Mouse (Mus musculus): ENCODE measurements around the gene Bhmt2.

The Bhmt2 gene

DNA sequence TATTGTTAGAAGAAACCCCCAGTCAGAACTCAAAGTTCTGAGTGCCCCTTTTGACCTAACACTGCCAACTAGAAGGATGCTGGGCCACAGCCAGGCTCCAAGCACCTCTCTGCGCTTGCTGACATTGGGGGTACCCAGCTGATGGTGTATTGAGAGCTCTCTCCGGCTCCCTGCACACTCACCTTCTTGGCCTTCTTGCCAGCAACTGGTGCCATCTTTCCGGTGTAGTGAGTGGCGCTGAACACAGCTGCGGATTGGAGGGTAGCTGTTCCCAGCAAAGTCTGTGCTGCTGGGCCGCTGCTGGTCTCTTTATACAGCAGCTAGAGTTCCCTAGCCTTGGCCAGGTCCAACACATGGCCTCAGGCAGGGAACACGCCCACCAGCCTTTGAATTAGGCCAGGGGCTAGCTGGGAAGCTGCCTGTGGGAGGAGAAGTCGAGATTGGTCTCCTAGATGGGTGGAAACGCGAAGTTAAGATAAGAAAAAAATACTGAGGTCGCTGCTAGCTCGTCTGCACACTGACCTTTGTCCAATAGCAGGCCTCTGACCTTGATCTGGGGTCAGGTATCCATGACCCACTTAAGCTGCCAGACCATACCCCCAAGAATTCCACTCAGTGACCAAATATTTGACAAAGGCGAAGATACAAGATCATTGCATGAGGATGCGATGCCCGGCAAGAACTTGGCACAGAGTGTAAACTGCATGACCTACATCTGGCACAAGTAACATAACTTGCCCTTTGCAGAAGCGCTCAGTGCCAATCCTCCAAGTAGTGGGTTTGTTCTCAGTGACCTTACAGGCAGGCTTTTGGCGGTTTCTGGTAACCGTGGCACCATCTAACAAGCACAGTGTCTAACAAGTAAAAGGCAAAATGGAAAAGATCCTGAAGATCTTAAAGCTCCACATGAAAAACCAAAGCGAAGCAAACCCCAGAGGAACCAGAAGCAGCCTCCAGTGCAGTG is 36.5 kb downstream of the Bhmt2 start, which contains the start of gene Bhmt:
Gene Bhmt (minus strand): TSS at position 680 of the 964 bp plus-strand sequence.
- no peak for DNase-seq

DNA sequence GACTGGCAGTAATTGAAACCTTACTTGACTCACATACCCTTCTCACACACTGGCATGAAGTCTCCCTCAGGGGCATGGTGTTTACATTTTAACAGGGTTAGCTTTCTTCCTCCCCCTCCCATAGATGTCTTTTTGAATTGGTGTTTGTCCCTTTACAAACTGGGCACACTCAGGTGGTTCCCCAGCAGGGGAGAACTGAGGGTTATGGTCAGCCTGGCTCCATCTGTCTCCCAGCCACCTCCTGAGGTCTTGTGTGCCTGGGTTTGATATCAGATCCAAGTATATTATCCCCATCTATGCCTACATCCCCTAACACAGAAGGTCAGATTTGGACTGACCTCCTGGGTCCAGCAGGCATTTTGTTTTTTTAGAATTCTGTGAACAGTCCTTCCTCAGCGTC is 37.5 kb downstream of the Bhmt2 start:
- DNase-seq, result no peak

DNA sequence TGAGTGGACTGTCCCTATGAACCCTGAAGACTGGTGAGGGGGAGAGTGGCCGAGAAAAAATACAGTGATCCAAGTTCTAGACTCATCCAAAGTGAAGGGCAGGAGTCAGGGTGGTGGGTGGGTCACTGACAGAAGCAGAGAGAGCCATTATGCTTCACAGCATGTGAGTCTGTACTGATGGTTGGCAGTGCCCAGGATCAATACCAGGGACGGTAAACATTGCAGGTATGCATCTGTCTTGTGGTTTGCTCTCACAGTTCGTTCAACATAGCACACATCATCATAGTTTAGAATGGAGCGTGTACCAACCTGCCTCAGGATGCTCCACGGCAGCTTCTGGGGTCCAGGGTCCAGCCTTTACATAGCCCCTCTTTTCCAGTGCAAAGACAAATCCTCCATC is 41.2 kb downstream of the Bhmt2 start:
- DNase-seq, result no peak

DNA sequence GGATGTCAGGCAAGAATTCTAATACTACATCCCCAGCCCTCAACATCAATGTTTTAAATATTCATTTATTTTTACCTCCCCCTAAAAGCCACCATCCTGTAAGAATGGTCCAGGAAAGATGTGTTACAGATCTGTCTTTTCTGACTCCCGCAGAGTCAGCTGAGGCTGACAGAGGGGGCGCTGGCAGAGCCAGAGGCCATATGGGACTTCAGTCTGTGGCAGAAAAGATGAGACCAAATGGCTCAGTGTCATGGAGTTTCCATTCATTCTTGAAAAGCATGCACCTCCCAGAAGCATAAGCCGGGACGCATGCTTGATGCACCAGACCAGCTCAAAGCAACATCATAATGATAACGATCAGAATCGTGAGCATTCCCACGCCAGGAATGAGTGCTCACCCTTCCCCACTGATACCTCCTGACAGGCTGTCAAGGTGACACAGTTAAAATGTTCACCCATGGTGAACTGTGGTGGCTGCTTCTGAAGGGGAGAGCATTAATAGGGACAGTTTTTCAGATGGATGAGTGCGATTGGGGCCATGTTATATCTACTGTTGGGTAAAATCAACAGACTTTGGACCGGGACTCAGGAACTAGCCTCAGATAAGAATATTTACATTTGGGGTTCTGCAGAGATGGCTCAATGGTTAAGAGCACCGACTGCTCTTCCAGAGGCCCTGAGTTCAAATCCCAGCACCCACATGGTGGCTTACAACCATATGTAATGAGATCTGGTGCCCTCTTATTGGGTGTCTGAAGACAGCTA is 43.0 kb downstream of the Bhmt2 start:
- DNase-seq, result no peak

DNA sequence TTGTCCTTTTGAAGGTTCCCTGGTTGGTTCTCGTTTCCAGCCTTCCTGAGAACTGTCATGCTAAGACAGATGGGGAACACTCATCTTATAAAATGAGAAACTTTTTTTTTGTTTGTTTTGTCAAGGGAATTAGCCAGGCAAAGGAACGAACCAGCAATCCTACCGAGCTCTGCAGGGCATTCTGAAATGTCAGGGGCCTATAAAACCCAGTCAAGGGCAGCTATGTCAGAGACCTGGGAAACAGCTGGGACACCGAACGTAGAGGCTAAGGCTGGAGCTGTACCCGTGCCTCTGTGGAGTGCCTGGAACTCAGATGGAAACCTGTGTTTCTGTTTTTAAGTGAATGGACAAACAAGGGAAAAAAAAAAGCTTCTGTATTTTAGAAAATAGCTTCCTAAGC is 45.2 kb downstream of the Bhmt2 start:
- DNase-seq, result no peak

DNA sequence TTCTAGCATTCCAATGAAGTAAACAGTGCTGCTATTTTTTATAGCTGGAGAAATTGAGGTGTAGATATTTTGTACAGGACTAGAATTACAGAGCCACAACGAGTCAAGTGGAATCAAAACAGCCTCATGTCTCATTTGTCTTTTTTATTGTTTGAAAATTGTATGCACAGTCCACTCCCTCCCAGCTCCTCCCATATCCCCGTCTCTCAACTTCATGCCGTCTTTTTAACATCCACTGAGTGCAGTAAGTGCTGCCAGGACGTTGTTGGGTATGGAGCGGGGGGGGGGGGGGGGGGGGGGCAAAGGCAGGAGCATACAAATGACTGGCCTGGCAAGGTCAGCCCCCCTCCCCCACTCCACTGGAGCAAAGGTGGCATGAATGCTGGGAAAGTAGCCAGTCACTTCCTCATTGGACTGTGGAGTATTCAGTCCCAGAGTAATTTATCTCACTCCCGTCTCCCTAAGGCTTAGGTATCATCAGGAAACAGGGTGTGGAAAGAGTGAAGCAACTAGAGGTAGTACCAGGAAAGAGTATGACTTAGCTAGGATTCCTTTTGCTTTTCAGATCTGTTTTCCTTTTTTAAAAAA is 59.6 kb downstream of the Bhmt2 start:
- no peak for DNase-seq

DNA sequence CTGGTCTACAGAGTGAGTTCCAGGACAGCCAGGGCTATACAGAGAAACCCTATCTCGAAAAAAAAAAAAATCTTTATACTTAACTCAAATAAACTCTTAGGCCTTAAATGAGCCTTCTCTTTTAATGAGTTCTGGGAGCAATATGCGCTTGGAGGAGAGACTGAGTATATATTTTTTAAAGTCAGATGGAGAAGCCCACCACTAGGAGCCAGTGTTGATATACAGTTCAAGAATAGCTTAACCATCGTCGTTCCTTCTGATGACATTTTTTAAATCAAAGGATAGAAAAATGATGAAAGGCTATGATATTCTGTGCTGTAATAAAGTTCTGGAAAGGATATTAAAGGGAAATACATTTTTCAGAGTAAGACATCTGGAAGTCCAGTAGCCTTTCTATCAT is 60.3 kb downstream of the Bhmt2 start:
- no peak for DNase-seq

DNA sequence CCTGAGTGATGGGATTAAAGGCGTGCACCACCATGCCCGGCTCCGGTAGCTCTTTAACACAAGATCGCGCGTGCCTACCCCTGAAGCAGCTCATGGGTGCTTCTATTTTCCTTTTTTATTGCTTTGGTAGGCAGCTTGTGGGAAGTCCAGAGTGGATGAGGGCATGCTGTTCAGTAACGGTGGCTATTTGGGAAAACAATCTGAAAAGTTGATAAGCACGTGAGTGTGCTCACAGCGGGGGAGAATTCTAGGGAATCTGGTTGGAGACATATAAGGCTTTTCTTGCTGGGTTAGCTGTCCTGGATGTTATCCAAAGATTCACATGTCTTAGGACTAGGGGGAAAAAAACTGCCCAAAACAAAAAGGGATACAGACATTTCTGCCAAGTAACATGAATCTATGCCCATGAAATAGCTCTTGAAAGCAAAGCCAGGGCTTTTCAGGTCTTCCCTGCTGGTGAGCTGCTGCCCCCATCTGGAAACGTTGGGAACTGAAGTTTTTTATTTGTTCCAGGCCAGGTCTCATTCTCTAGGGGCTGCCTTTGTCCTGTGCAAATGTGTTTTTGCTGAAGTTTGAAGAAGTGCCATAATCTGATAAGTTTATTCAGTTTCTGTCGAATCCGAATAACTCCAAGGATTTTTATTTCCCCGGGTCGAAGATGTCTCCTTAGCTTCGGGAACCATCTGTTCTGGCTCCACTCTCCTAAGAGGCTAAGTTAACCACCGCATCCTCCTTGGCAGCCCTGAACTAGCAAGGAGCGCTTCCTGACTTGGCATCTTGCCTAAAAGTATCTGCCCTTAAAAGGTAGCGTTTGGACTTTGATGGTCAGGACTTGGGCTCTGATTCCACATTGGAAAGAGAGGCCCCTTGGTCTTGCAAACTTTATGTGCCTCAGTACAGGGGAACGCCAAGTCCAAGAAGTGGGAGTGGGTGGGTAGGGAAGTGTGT is 61.2 kb downstream of the Bhmt2 start:
- DNase-seq, result peak in 1 of 2 experiments; percentile 12

DNA sequence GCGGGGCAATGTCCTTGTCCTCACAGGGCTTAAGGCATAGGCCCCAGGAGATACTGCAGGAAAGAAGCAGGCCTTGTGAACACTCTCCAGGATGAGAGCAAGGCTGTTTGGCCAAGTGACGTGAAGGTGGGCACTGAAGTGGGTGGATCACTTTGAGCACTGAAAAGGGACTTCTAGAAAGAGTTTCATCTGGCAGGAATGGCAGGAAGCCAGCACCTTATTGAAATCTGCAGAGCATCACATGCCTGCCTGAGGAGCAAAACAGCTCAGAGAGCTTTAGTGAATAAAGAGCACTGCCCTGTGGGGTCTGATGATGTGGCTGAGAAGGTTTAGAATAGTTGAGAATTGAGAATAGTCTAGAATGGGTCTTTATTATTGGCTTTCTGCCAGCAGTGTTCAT is 65.6 kb downstream of the Bhmt2 start:
- DNase-seq, result no peak

DNA sequence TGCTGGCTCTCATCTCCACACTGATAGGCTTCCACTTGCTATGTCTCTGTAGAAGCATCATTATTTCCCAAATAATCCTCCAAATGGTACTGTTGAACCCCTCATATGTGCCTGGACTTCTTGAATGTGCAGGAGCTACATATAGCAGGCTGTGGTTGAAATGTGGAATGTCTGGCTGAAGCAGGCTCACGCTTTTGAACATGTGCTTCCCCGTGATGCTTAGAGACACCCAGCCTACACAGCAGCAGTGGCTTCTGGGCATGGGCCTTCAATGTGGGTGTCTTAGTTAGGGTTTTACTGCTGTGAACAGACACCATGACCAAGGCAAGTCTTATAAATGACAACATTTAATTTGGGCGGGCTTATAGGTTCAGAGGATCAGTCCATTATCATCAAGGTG is 66.4 kb downstream of the Bhmt2 start:
- DNase-seq, result no peak

DNA sequence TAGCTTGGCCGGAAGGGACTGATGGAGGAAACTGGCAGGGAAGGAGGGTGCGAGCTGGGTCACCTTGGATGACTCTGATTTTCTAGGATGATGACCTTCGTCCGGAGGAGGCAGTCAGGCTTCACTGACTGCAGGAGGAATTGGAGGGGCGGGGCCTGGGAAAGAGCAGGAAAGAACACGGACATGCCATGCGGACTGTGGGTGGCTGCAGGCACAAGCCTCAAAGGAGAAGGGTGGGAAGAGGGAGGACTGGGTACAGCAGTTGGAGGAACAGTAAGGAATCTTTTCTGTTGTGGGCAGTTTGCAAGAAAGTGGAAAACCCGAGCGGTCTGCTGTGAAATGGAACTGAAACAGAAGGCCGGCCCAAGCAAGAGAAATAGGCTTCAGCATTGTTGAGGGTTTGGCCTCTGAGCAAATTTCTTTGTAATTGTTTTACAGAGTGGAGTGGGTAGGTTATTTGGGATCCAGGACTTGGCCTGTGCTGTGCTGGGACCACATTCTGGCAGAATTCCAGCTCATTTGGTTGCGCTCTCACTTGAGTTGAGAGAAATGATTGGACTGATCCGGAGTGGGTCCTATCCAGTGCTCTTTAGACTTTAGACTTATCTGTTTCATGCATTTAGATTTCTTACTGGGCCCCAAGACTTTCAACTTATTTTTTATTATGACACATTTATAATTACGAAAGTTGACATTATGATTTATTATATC is 67.1 kb downstream of the Bhmt2 start:
- no peak for DNase-seq

Data from thymus, adult 18-20 months (tissue).